Mouse (Mus musculus): ENCODE measurements around the gene Grk6.

Gene Grk6

DNA sequence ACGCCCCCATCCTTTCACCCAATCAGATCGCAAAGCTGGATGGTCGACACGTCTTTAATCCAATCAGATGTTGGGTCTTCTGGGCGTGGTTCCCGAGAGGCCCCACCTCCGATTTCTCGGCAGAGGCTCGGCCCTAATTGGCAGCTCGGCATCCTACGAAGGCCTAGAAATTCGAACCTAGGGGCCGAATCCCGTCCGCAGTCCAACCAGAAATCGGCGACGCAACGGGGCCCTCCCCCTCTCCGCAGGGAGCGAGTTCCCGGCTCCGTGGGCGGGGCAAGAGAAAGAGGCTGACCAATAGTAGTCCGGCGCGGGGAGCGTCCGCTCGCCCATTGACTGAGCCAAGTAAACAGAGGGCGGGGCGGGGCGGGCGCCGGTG, at the start of gene Grk6:
Gene Grk6, plus strand, starts transcription at position 136 of the 379 bp plus-strand sequence.
- peak; percentile 99 for DNase-seq (ENCODE audit: low read depth, low spot score)

DNA sequence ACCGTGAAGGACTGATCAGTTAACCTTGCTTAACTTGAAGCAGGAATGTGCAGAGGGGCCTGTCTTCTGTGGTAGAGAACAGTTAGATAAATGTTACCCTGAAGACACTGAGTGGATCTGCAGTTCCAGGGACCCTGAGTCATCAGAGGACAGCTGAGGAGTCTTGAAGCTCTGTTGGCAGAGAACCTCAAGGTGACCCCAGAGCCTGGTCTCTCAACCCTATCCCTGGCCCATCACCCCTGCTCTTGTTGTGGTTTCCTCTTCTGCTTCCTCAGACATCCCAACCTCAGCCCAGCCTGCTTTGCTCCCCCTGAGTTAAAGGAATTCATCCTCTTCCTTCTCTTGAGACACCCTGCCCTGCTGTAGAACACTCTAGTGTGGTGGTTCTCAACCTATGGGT, 46.8 kb upstream of the Grk6 start, which contains the start of gene Slc34a1:
Gene Slc34a1, plus strand, starts transcription at position 100 of the 400 bp plus-strand sequence.
- no peak for DNase-seq (ENCODE audit: low read depth, low spot score)

GRCm38 (mm10) chr13:55399300-55400038, 45.4 kb upstream of the Grk6 start:
- no peak for DNase-seq (ENCODE audit: low read depth, low spot score)

- DNase-seq (ENCODE audit: low read depth, low spot score): no peak
These were observed 44.9 kb upstream of the Grk6 start for GRCm38 (mm10) chr13:55400039-55400346.

- DNase-seq (ENCODE audit: low read depth, low spot score): no peak
These were observed 41.6 kb upstream of the Grk6 start for GRCm38 (mm10) chr13:55403266-55403665.

DNA sequence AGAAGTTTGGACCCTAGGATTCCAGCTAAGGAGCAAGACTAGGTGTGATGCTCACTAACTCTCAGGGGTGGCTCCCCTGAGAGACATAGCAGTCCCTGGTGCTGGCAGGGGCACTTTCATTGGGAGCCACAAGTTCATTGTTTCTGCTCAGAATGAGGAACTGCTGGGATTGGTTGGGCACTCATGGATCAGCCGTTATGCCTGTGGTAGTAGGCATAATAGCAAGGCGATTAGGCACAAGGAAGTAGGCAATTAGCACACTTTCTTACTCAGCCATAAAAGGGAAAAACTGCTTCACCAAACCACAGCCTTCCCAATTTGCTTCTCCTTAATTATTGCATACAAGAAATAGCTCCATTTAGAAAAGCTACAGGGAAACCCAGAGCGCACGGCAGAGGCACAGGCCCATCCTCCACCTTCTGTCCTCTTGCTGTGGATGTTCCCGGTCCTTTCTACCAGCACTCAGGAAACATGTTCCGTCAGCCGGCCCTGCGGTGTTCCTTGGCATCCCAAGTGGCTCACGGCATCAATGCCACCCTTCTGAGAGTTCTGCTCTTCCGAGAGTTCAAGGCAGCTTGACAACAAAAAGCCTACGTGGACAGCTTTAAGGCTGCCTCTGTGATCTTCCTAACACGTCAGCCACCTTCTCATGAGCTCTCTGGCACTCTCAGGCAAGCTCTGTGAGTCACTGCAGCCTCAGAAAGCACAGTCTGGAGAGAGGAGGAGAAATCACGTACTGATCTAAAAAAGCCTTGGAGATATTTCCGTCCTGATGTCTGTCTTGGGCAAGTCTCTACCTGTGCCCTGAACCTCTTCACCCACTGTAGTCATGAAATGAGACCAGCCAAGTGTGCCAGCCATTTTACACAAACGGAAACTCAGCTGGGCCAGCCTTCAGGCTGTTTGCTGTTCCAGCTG, 40.7 kb upstream of the Grk6 start:
- no peak for DNase-seq (ENCODE audit: low read depth, low spot score)

GRCm38 (mm10) chr13:55404853-55405782, 39.8 kb upstream of the Grk6 start:
- peak; percentile 45 for DNase-seq (ENCODE audit: low read depth, low spot score)

DNA sequence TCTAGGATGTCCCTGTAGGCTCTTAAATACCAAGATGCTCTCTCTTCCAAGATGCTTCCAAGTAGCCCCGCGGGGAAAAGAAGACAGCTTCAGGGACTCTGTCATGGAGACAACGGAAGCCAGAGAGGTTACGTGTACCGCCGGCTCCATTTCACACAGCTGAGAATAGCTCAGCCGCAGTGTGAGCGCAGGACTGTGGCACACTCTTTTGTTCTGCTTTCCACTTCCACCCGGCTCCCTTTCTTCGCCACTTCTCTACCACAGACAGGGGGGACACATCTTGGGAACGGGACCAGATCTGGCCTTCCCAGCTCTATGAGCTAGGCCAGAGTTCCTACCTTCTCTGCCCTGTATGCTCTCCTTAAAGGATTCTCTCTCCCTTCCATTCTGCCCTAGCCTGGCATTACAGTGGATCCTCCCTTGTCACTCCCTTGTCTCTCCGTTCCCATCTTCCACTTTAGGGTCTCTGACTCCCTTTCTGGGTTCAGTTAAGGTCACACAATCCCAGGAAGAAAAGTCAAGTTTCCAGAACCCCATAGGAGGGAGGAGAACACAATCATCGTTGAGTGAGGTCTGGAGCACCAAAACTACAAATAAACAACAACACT, 39.0 kb upstream of the Grk6 start:
- DNase-seq (ENCODE audit: low read depth, low spot score): no peak

DNA sequence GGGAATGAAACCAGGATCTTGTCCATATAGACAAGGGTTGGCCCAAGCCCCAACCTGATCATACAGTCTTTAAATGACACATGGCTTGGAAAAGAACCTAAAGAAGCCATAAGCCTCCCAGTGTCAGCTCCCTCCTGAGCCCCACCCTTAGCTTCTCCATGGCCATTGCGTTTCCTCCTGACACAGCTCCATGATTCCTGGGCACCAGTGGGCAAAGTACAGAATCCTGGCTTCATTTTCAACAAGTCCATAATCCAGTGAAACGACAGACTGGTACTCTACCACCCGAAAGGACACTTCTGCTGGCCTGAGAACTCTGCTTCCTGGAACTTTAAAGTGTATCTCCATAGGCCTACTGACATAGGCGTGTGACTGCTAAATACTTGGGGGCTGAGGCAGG, 37.5 kb upstream of the Grk6 start:
- no peak for DNase-seq (ENCODE audit: low read depth, low spot score)

DNA sequence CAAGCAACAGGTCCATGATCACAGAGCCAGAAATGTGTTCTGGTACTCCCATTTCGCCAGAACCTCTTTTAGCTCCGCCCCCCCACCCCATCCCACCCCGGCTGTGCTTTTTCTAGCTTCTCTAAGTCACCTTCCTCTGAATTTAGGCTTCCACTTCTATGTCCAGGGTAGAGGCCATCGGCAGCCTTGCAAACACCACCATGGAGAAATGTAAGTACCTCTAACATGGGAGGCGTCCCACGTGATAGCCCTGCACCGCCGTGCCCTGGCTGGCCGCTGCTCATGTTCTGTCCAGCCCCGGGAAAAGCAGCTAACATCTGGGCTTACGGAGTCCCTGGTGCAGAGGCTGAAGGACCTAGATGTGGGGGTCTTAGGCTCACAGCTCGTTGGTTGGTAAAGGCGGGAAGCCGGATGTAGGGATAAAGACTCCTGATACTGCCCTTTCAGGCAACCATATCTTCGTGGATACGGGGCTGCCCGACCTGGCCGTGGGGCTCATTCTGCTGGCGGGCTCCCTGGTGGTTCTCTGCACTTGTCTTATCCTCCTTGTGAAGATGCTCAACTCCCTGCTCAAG, 36.2 kb upstream of the Grk6 start:
- no peak for DNase-seq (ENCODE audit: low read depth, low spot score)

- DNase-seq (ENCODE audit: low read depth, low spot score): no peak
These were observed 33.0 kb upstream of the Grk6 start for GRCm38 (mm10) chr13:55411826-55412225.

DNA sequence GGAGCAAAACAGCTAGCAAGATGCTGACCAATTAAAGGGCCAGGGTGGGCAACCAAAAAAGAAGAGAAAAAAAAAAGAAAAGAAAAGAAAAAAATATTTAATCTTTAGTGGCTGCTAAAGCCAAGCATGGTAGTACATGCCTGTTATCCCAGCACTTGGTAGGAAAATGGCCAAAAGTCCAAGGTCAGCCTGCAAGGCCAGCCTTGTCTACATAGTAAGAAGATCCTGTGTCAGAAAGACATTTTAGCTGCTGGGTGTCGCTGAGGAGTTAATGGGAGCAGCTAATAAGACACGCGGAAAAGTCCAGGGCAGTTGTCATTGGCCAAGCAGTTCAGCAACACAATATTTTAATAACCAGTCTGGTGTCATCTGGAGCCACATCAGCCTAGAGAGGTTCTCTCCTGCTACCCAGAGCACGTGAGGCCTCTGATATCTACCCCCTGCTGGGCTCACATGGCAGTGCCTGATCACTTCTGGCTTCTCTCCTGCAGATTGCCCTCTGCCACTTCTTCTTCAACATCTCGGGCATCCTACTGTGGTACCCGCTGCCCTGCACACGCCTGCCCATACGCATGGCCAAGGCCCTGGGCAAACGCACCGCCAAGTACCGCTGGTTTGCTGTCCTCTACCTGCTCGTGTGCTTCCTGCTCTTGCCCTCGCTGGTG, 32.1 kb upstream of the Grk6 start:
- no peak for DNase-seq (ENCODE audit: low read depth, low spot score)

DNA sequence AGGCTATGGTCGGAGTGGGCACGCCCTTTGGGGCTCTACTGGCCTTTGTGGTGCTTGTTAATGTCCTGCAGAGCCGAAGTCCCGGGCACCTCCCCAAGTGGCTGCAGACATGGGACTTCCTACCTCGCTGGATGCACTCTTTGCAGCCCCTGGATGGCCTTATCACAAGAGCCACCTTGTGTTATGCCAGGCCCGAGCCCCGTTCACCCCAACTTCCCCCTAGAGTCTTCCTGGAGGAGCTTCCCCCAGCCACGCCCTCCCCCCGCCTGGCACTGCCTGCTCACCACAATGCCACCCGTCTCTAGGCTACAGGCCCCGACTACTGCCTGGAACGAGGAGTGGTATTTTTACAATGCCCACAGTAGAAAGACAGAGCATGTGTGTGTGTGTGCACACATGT, 31.5 kb upstream of the Grk6 start:
- no peak for DNase-seq (ENCODE audit: low read depth, low spot score)

- DNase-seq (ENCODE audit: low read depth, low spot score): no peak
These were observed 30.0 kb upstream of the Grk6 start, which contains the start of gene Pfn3 for GRCm38 (mm10) chr13:55414743-55415380. Gene Pfn3 (minus strand): TSS chr13:55415232.

- peak; percentile 21 for DNase-seq (ENCODE audit: low read depth, low spot score)
These were observed 26.9 kb upstream of the Grk6 start for GRCm38 (mm10) chr13:55418004-55418403.

DNA sequence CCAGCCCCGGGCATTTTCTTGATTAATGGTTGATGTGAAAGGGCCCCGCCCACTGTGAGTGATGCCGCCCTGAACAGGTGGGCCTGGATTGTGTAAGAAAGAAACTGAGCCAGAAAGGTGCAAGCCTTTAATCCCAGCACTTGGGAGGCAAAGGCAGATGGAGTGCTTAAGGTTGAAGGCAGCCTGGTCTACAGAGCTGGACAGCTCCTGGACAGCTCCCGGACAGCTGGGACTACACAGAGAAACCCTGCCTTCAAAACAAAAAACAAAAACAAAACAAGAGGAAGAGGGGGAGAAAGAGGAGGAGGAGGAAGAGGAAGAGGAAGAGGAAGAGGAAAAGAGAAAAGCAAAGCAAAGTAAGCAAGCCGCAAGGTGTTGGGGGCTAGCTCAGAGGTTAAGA, 25.7 kb upstream of the Grk6 start:
- no peak for DNase-seq (ENCODE audit: low read depth, low spot score)

DNA sequence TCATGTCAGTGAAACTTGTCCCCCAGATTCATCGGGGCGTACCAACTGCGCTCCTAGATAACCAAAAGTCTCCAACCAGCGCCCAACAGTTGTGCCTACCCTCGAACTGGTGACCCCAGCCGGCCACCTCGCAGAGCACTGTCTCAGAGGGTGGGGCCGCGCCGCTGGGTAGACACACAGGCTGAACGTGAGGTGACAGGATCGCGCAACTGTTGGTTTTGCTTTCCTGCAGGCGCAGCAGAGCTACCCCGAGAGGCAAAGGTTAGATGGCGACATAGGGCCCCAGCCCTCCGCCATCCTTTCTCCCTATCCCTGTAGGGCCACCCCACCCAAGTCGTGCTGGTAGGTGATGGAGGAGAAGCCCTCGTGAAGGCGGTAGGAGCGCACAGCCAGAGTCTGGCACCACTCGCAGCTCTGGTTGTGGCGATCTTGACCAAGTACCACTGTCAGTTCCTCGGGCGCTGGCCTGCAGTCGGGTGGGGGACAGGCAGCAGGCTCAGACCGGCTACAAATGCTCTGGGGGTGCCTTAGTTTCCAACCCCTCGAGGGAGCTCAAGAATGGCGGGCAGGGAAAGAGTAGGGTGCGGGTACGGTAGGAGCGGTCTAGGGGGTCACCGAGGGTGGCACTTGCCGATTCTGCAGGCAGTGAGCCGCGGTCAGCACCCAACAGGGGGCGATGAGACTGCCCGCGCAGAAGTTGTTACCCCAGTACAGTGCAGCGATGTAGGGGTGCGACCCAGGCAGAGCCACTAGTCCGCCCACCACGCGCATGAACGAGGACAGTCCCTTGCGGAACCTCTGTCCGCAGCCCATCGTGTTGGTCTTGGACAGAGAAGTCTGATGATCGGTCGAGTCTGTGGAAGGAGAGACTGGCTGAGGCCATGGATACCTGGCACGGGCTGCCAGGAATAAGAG, 24.6 kb upstream of the Grk6 start:
- DNase-seq (ENCODE audit: low read depth, low spot score): no peak

GRCm38 (mm10) chr13:55420933-55421800, 23.7 kb upstream of the Grk6 start:
- DNase-seq (ENCODE audit: low read depth, low spot score): no peak
